Mouse (Mus musculus) embryonic facial prominence, embryonic 15.5 days (tissue): ENCODE measurements around the gene Exoc8. TPM values are rescaled to one million over a fixed set of nuclear protein-coding genes. Genes with fewer than 3 reads are reported as not detected.

Experiments
- ATAC-seq: fragments of 200-750 bp; cut with Nextera tagmentation; 2 replicates; pipeline ENCODE4 v1.8.0; 2017; ENCODE audit warnings: low read depth, moderate TSS enrichment; ENCODE audit not compliant: insufficient number of reproducible peaks, low FRiP score, low TSS enrichment
- H3K27ac ChIP-seq: fragments of 300-500 bp; sonication (generic); replicated peaks from 2 replicates; pipeline ENCODE4 v1.5.1; 2015; ENCODE audit warnings: mild to moderate bottlenecking, inconsistent platforms
- H3K27me3 ChIP-seq: fragments of 300-500 bp; sonication (generic); 2 replicates; pipeline ENCODE4 v1.6.1; 2015; ENCODE audit warnings: inconsistent platforms
- H3K36me3 ChIP-seq: fragments of 300-500 bp; sonication (generic); 2 replicates; pipeline ENCODE4 v1.6.1; 2015; ENCODE audit warnings: mild to moderate bottlenecking, inconsistent platforms
- H3K4me1 ChIP-seq: fragments of 300-500 bp; sonication (generic); 2 replicates; pipeline ENCODE4 v1.6.1; 2015; ENCODE audit warnings: inconsistent platforms
- H3K4me2 ChIP-seq: fragments of 300-500 bp; sonication (generic); replicated peaks from 2 replicates; pipeline ENCODE4 v1.6.1; 2015; ENCODE audit warnings: mild to moderate bottlenecking, inconsistent platforms
- H3K4me3 ChIP-seq: fragments of 300-500 bp; sonication (generic); replicated peaks from 2 replicates; pipeline ENCODE4 v1.5.1; 2015; ENCODE audit warnings: mild to moderate bottlenecking, inconsistent platforms
- H3K9ac ChIP-seq: fragments of 300-500 bp; sonication (generic); 2 replicates; pipeline ENCODE4 v1.6.1; 2015; ENCODE audit warnings: inconsistent platforms
- H3K9me3 ChIP-seq: fragments of 300-500 bp; sonication (generic); replicated peaks from 2 replicates; pipeline ENCODE4 v1.6.1; 2016; ENCODE audit warnings: inconsistent platforms
- WGBS: fragments of 180-500 bp; shearing (Covaris S2); methylation state at CpG from one replicate; pipeline ENCODE4 v1.1.7; 2015; 5-methylcytosine and 5-hydroxymethylcytosine counted together
- polyA plus RNA-seq: library from polyadenylated mRNA; unstranded; fragments of >200 nt; fragmentation: Nextera tagmentation; extraction: Ambion mirVana; gene quantifications from 2 replicates; pipeline ENCODE4 v1.2.1, GENCODE M21; 2015

Gene Exoc8
- polyA plus RNA-seq, 1 experiment from 2014 or later = 9.5 TPM

GRCm38 (mm10) chr8:124871474-124871873 lies 26.0 kb downstream of the Exoc8 start:
- H3K9me3 ChIP-seq = no peaks in the 10 kb centered on the region
- H3K9ac ChIP-seq = no peak overlapping the region
- H3K36me3 ChIP-seq = peaks cover 50% of the 10 kb centered on the region
- 87% methylated on average over 7 of the region's 7 CpGs for WGBS
- H3K4me3 ChIP-seq = no peak overlapping the region
- H3K4me2 ChIP-seq = no peak overlapping the region
- no peaks in the 10 kb centered on the region for H3K4me1 ChIP-seq
- H3K27ac ChIP-seq = no peak overlapping the region
- ATAC-seq = no peak
- no peaks in the 10 kb centered on the region for H3K27me3 ChIP-seq

DNA sequence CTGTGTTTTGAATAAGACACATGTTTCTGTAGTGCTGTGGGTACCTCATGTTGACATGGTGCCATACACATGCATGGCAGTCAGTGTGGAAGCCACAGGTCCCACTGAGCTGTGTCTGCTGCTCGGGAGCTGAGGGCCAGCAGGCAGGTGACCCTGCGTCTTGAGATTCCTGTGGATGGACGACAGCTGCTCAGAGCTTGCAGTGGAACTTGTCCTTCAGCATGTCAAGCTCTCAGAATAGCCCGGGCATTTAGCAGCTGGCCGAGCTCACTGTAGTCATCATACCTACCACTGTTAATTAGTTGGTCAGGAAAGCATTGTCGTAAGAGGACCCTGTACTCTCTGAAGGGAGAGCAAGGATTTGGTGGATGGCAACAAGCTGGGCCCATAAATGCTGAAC lies 27.8 kb downstream of the Exoc8 start:
- no peak overlapping the region for H3K4me2 ChIP-seq
- no peaks in the 10 kb centered on the region for H3K9me3 ChIP-seq
- no peak overlapping the region for H3K9ac ChIP-seq
- H3K36me3 ChIP-seq = peaks cover 36% of the 10 kb centered on the region
- H3K27ac ChIP-seq = 0 out of 2 replicates have a peak overlapping the region, but pooled peaks have one; percentile 22
- ATAC-seq = no peak
- no peaks in the 10 kb centered on the region for H3K27me3 ChIP-seq
- no peaks in the 10 kb centered on the region for H3K4me1 ChIP-seq
- no peak overlapping the region for H3K4me3 ChIP-seq
- 70% methylated on average over 6 of the region's 6 CpGs for WGBS

- Histone ChIP-seq H3K4me2 (no peak overlapping the region), H3K4me3 (no peak overlapping the region), H3K9me3 (no peaks in the 10 kb centered on the region), H3K36me3 (peaks cover 10% of the 10 kb centered on the region), H3K4me1 (peaks cover 10% of the 10 kb centered on the region), H3K27ac (no peak overlapping the region), H3K27me3 (no peaks in the 10 kb centered on the region), H3K9ac (no peak overlapping the region)
- ATAC-seq = no peak
- WGBS = 88% methylated on average over 2 of the region's 2 CpGs
Observed at GRCm38 (mm10) chr8:124867126-124867525, 30.4 kb downstream of the Exoc8 start.

DNA sequence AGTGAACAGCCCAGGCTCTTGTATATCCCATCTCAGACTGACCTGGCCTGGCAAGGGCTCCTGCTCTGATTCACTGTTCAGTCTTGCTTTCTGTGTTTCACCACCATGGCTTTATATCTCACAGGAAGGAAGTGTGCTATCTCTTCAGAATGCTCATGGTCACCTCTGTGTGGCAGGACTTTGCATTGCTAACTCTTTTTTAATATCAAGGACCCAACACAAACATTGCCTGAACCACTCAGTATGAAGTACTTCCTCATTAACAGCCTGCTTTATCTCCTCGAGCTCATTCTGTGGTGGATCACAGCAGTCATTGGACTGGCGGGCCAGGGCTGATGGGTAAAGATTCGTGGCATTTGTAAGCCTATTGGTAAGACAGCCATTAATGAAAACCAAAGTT lies 30.8 kb downstream of the Exoc8 start:
- H3K9ac ChIP-seq = no peak overlapping the region
- peaks cover 6% of the 10 kb centered on the region for H3K36me3 ChIP-seq
- ATAC-seq = no peak
- H3K9me3 ChIP-seq = no peaks in the 10 kb centered on the region
- H3K27me3 ChIP-seq = no peaks in the 10 kb centered on the region
- no peak overlapping the region for H3K27ac ChIP-seq
- 84% methylated on average over 3 of the region's 3 CpGs for WGBS
- H3K4me3 ChIP-seq = no peak overlapping the region
- H3K4me1 ChIP-seq = peaks cover 10% of the 10 kb centered on the region
- H3K4me2 ChIP-seq = no peak overlapping the region

GRCm38 (mm10) chr8:124863729-124864128 lies 33.8 kb downstream of the Exoc8 start:
- Histone ChIP-seq H3K4me1 (peaks cover 10% of the 10 kb centered on the region), H3K27me3 (no peaks in the 10 kb centered on the region), H3K36me3 (peaks cover 23% of the 10 kb centered on the region), H3K9me3 (no peaks in the 10 kb centered on the region), H3K4me3 (peak overlapping the region; percentile 91), H3K4me2 (peak overlapping the region; percentile 63), H3K27ac (peak overlapping the region; percentile 94), H3K9ac (peak overlapping the region; percentile 97)
- WGBS = 12% methylated on average over 8 of the region's 8 CpGs
- no peak for ATAC-seq

DNA sequence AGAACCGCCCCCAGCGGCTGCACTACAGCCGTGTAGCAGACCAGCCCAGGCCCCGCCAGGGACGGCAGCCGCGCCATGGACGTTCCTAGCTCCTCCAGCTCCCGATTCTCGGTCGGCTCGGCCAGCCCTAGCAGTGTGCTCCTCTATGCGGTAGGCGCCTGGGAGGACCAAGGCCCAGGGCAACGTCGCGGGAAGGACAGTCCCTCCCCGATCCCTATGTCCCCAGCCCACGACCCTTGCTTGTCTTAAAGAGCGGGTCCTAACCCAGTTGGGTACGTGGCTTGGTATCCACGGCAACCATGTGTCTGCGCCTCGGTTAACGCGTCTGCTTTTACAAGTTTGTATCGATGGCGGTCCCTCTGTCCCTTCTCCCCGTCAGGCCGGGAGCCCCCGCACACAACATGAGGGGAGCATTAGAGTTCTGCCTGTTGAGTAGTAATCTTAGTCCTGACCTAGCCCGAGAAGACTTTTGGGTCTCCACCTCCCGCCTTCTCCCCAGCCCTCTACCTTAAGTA lies 34.3 kb downstream of the Exoc8 start:
- Histone ChIP-seq H3K27me3 (no peaks in the 10 kb centered on the region), H3K9ac (peak overlapping the region; percentile 97), H3K9me3 (no peaks in the 10 kb centered on the region), H3K36me3 (peaks cover 28% of the 10 kb centered on the region), H3K4me3 (peak overlapping the region; percentile 91), H3K4me2 (peak overlapping the region; percentile 63), H3K27ac (peak overlapping the region; percentile 94), H3K4me1 (peaks cover 10% of the 10 kb centered on the region)
- WGBS = 0% methylated on average over 33 of the region's 33 CpGs
- ATAC-seq = peak; percentile 84

- H3K9me3 ChIP-seq = no peaks in the 10 kb centered on the region
- WGBS = 1% methylated on average over 55 of the region's 55 CpGs
- H3K36me3 ChIP-seq = peaks cover 35% of the 10 kb centered on the region
- H3K27ac ChIP-seq = peak within 1 kb of the TSS; percentile 94
- H3K4me2 ChIP-seq = peak within 1 kb of the TSS; percentile 63
- peak within 1 kb of the TSS; percentile 91 for H3K4me3 ChIP-seq
- peak; percentile 96 for ATAC-seq
- H3K9ac ChIP-seq = peak within 1 kb of the TSS; percentile 97
- no peaks in the 10 kb centered on the region for H3K27me3 ChIP-seq
- H3K4me1 ChIP-seq = peaks cover 10% of the 10 kb centered on the region
Observed at GRCm38 (mm10) chr8:124862321-124863162, 35.0 kb downstream of the Exoc8 start, which contains the start of the genes Gnpat and 2810004N23Rik. Gene Gnpat, plus strand, starts transcription at chr8:124863033. Gene 2810004N23Rik, minus strand, starts transcription at chr8:124863120.

DNA sequence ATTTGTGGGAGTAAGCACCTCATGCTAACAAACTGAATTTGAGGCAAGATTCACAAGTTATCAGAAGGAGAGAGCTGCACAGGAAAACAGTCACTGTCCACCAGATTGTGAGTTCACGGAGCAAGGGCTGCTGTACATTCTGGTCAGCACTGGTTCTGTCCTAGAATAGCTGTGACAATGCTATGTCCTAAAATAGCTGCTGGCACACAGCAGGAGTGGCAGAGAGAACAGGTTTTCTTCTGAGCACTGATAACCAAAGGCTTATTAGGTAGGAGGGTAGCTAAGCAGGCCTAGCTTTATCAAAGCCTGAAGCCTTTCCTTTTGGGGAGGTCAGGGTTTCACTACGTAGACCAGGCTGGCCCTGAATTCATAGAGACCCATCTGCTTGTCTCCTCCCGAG lies 37.3 kb downstream of the Exoc8 start:
- Histone ChIP-seq H3K27ac (no peak overlapping the region), H3K4me2 (no peak overlapping the region), H3K9me3 (0 out of 2 replicates have a peak, but pooled peaks cover 7% of the 10 kb centered on the region), H3K36me3 (peaks cover 57% of the 10 kb centered on the region), H3K4me3 (no peak overlapping the region), H3K27me3 (no peaks in the 10 kb centered on the region), H3K4me1 (peaks cover 10% of the 10 kb centered on the region), H3K9ac (no peak overlapping the region)
- WGBS = 92% methylated on average over 3 of the region's 3 CpGs
- no peak for ATAC-seq

GRCm38 (mm10) chr8:124859466-124859865 lies 38.0 kb downstream of the Exoc8 start:
- H3K9ac ChIP-seq = no peak overlapping the region
- H3K4me2 ChIP-seq = no peak overlapping the region
- peaks cover 8% of the 10 kb centered on the region for H3K4me1 ChIP-seq
- peaks cover 14% of the 10 kb centered on the region; the same call in 1 of the 2 replicates for H3K9me3 ChIP-seq
- H3K36me3 ChIP-seq = peaks cover 64% of the 10 kb centered on the region
- no peak for ATAC-seq
- no peaks in the 10 kb centered on the region for H3K27me3 ChIP-seq
- H3K4me3 ChIP-seq = no peak overlapping the region
- no peak overlapping the region for H3K27ac ChIP-seq

DNA sequence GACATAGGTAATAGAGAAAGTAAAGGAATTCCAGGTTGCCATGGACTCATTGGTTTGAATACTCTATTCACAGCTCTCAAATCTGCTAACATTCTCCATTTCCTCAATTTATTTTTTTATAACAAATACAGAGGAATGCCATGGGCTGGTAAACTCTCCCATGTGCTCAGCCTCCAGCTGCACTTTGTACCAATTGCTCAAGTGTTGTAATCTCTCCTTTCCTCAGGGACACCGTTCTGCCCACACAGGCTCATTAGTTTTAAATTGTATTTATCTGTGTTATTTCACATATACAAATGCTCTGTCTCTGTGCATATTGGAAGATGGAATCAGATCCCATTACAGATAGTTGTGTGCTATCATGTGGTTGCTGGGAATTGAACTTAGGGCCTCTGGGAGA lies 44.0 kb downstream of the Exoc8 start:
- Histone ChIP-seq H3K9ac (no peak overlapping the region), H3K4me2 (no peak overlapping the region), H3K27me3 (no peaks in the 10 kb centered on the region), H3K27ac (no peak overlapping the region), H3K36me3 (peaks cover 60% of the 10 kb centered on the region), H3K9me3 (peaks cover 24% of the 10 kb centered on the region; the same call in 1 of the 2 replicates), H3K4me3 (no peak overlapping the region), H3K4me1 (no peaks in the 10 kb centered on the region)
- 98% methylated on average over 1 of the region's 1 CpGs for WGBS
- no peak for ATAC-seq

DNA sequence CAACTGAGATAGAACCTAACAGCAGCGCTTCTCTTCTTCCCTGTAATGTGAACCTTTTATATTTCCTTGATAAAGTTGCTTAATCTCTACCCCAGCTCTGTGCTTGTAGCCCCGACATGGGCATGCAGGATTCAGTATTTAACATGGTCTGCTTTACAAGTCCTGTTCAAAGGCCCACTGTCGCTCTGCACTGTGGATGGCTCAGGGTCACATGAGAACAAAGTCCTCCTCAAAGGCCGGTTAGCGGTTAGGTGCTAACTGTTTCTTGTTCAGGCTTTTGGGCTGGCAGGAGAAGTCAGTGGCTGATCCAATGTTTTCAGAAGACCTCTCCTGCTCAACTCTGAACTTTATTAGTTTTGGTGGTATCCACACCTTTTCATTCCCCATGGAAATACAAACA lies 51.9 kb downstream of the Exoc8 start:
- Histone ChIP-seq H3K4me2 (no peak overlapping the region), H3K9me3 (no peaks in the 10 kb centered on the region), H3K4me1 (no peaks in the 10 kb centered on the region), H3K4me3 (no peak overlapping the region), H3K27me3 (no peaks in the 10 kb centered on the region), H3K9ac (no peak overlapping the region), H3K27ac (no peak overlapping the region), H3K36me3 (peaks cover 13% of the 10 kb centered on the region)
- ATAC-seq = no peak
- 90% methylated on average over 5 of the region's 5 CpGs for WGBS
